Mouse (Mus musculus): ENCODE measurements around the gene Btnl1. TPM values are rescaled to one million over a fixed set of nuclear protein-coding genes. Genes with fewer than 3 reads are reported as not detected.

Gene Btnl1
- not detected for total RNA-seq (2021)
- long read RNA-seq, experiment 1, result 0 reads
- long read RNA-seq, experiment 2, partial matches to known transcripts, result 0 of 2 reads
- long read RNA-seq, experiment 2, other reads (novel, unspliced or antisense), result 0 of 2 reads

- DNase-seq (ENCODE audit: low spot score in 2 of 2), result no peak
These were observed at the start of gene Btnl1 for GRCm38 (mm10) chr17:34376847-34377246. Btnl1 (plus strand) TSS chr17:34377132.

GRCm38 (mm10) chr17:34329807-34330206, 47.1 kb upstream of the Btnl1 start:
- DNase-seq (ENCODE audit: low spot score in 2 of 2), result no peak

- DNase-seq (ENCODE audit: low spot score in 2 of 2), result no peak
These were observed 45.7 kb upstream of the Btnl1 start for GRCm38 (mm10) chr17:34331200-34331599.

GRCm38 (mm10) chr17:34340619-34341402, 36.1 kb upstream of the Btnl1 start:
- DNase-seq (ENCODE audit: low spot score in 2 of 2), result no peak

- DNase-seq (ENCODE audit: low spot score in 2 of 2), result no peak
These were observed 32.0 kb upstream of the Btnl1 start for GRCm38 (mm10) chr17:34344882-34345281.

- DNase-seq (ENCODE audit: low spot score in 2 of 2), result no peak
These were observed 31.4 kb upstream of the Btnl1 start for GRCm38 (mm10) chr17:34345486-34345885.

- DNase-seq (ENCODE audit: low spot score in 2 of 2), result no peak
These were observed 30.9 kb upstream of the Btnl1 start for GRCm38 (mm10) chr17:34346041-34346440.

GRCm38 (mm10) chr17:34347606-34348308, 29.2 kb upstream of the Btnl1 start:
- DNase-seq (ENCODE audit: low spot score in 2 of 2), result no peak

- peak; percentile 37 to 54 for DNase-seq (ENCODE audit: low spot score in 2 of 2)
These were observed 27.5 kb upstream of the Btnl1 start for GRCm38 (mm10) chr17:34349429-34349828.

- no peak for DNase-seq (ENCODE audit: low spot score in 2 of 2)
These were observed 22.4 kb upstream of the Btnl1 start, which contains the start of gene Btnl2 for GRCm38 (mm10) chr17:34354539-34354938. Btnl2 (plus strand) TSS chr17:34354822.

GRCm38 (mm10) chr17:34354940-34355339, 22.0 kb upstream of the Btnl1 start:
- no peak for DNase-seq (ENCODE audit: low spot score in 2 of 2)

GRCm38 (mm10) chr17:34362954-34363546, 13.9 kb upstream of the Btnl1 start:
- no peak for DNase-seq (ENCODE audit: low spot score in 2 of 2)

- DNase-seq (ENCODE audit: low spot score in 2 of 2), result no peak
These were observed 13.1 kb upstream of the Btnl1 start for GRCm38 (mm10) chr17:34363676-34364310.

GRCm38 (mm10) chr17:34365031-34365430, 11.9 kb upstream of the Btnl1 start:
- DNase-seq (ENCODE audit: low spot score in 2 of 2), result no peak

GRCm38 (mm10) chr17:34370563-34370962, 6.4 kb upstream of the Btnl1 start:
- no peak for DNase-seq (ENCODE audit: low spot score in 2 of 2)

- no peak for DNase-seq (ENCODE audit: low spot score in 2 of 2)
These were observed 3.8 kb upstream of the Btnl1 start for GRCm38 (mm10) chr17:34373055-34373709.

- no peak for DNase-seq (ENCODE audit: low spot score in 2 of 2)
These were observed 698 bp downstream of the Btnl1 start for GRCm38 (mm10) chr17:34377450-34378209.

- no peak for DNase-seq (ENCODE audit: low spot score in 2 of 2)
These were observed 1.8 kb downstream of the Btnl1 start for GRCm38 (mm10) chr17:34378716-34379115.

- DNase-seq (ENCODE audit: low spot score in 2 of 2), result no peak
These were observed 2.5 kb downstream of the Btnl1 start for GRCm38 (mm10) chr17:34379451-34379850.

GRCm38 (mm10) chr17:34381876-34382275, 4.9 kb downstream of the Btnl1 start:
- no peak for DNase-seq (ENCODE audit: low spot score in 2 of 2)

All from gastrocnemius, postnatal 4 days (tissue).